Mouse (Mus musculus) lung, postnatal 0 days (tissue): ENCODE measurements at regions not wholly inside any gene's neighbourhood (a gene's known extent, or its start where the extent isn't known, plus 50 kb on each side); places are given as distances from the start of the nearest gene placed in this dataset.

Source experiments
- CTCF ChIP-seq: IDR thresholded peaks from 2 replicates; pipeline ENCODE4 v1.5.1; 2016; ENCODE audit warnings: antibody characterized with exemption, mild to moderate bottlenecking
- EP300 ChIP-seq: IDR thresholded peaks from 2 replicates; pipeline ENCODE4 v1.6.1; 2016; ENCODE audit warnings: antibody characterized with exemption, mild to moderate bottlenecking, control low read depth

DNA sequence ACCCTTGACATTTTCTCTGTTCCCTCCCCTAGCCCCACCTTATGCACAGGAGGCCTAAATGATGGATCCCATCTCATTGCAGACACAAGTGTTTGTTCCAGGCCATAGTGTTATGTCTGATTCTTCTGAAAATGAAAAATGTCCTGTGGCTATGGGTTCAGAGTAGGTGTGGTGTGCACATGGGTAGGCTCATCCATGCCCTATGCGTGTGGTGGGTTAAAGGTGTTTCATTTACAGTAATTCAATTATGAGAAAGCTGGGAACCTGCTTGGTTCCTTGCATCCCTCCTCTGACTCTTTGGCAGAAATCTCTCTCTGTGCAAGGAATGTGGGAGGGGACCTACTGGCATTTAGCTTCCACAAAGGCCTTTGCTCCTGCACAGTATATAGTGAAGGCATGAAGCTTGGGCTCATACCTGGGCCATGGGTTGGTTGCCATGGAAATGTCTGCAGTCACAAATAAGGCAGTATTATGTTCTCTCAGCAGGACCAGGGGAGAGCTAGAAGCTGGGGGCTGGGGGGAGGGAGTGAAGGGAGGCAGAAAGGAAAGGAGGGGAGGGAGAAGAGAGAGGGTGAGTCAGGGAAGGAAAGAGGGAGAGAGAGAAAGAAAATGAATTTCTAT, 245.7 kb downstream of the Pdcd6ip start:
- TF ChIP-seq CTCF (no peak), EP300 (no peak)
